Mouse (Mus musculus) MEL (cell line): ENCODE results near the gene Sipa1l2. TPM values are rescaled to one million over a fixed set of nuclear protein-coding genes. Genes with fewer than 3 reads are reported as not detected.

Experiments
- DNase-seq: peaks from one replicate; pipeline ENCODE4 v3.0.0; 2011; ENCODE audit warnings: low read depth, low spot score
- H3K27ac ChIP-seq: 2 replicates; pipeline ENCODE4 v1.5.1; 2012; ENCODE audit warnings: low read depth, mild to moderate bottlenecking, control low read depth, low read length, moderate library complexity; ENCODE audit not compliant: control insufficient read depth
- H3K27me3 ChIP-seq, 2 experiments: fragments of 150-350 bp in 1 of 2; sonication (generic) in 1 of 2; 2 replicates each; pipeline ENCODE4 v1.6.1; 2012; ENCODE audit warnings: low read length in 2 of 2, mild to moderate bottlenecking in 2 of 2, improper control_type of control experiment in 1 of 2, moderate library complexity in 1 of 2; ENCODE audit not compliant: insufficient read depth in 2 of 2, control insufficient read depth in 1 of 2
- H3K36me3 ChIP-seq, 2 experiments: 2 replicates each; pipeline ENCODE4 v1.6.1; 2012 to 2014; ENCODE audit warnings: low read length in 2 of 2, improper control_type of control experiment in 1 of 2, inconsistent platforms in 1 of 2, mild to moderate bottlenecking in 1 of 2; ENCODE audit not compliant: insufficient read depth in 2 of 2, control insufficient read depth in 1 of 2
- H3K4me1 ChIP-seq, 2 experiments: fragments of 150-350 bp in 1 of 2; sonication (generic) in 1 of 2; 2 replicates each; pipeline ENCODE4 v1.6.1; 2012; ENCODE audit warnings: low read length in 2 of 2, improper control_type of control experiment in 1 of 2, mild to moderate bottlenecking in 1 of 2; ENCODE audit not compliant: insufficient read depth in 2 of 2, control insufficient read depth in 1 of 2
- H3K4me3 ChIP-seq, 2 experiments: fragments of 150-350 bp in 1 of 2; sonication (generic) in 1 of 2; 2 replicates each; pipeline ENCODE4 v1.5.1; 2012; ENCODE audit warnings: low read depth in 2 of 2, low read length in 2 of 2, mild to moderate bottlenecking in 2 of 2, moderate library complexity in 2 of 2, control low read depth in 1 of 2, improper control_type of control experiment in 1 of 2; ENCODE audit not compliant: control insufficient read depth in 1 of 2, insufficient read depth in 1 of 2
- H3K79me2 ChIP-seq: 2 replicates; pipeline ENCODE4 v1.6.1; 2012; ENCODE audit warnings: mild to moderate bottlenecking, low read length, moderate library complexity; ENCODE audit not compliant: control insufficient read depth, poor library complexity, insufficient read depth
- H3K9ac ChIP-seq: 2 replicates; pipeline ENCODE4 v1.6.1; 2012; ENCODE audit warnings: low read depth, mild to moderate bottlenecking, control low read depth, low read length, moderate library complexity; ENCODE audit not compliant: control insufficient read depth, poor library complexity, severe bottlenecking
- H3K9me3 ChIP-seq: fragments of 150-350 bp; sonication (generic); replicated peaks from 2 replicates; pipeline ENCODE4 v1.6.1; 2012; ENCODE audit warnings: mild to moderate bottlenecking, low read length, improper control_type of control experiment, moderate library complexity; ENCODE audit not compliant: insufficient read depth
- CHD1 ChIP-seq: IDR thresholded peaks from 2 replicates; pipeline ENCODE4 v1.6.1; 2012; ENCODE audit warnings: low read depth, mild to moderate bottlenecking, inconsistent platforms, low read length, improper control_type of control experiment
- CHD2 ChIP-seq: IDR thresholded peaks from 2 replicates; pipeline ENCODE4 v1.6.1; 2011; ENCODE audit warnings: low read length, improper control_type of control experiment
- CTCF ChIP-seq, 3 experiments: IDR thresholded peaks in 2 of 3; conservative IDR thresholded peaks in 1 of 3; 2 replicates each; pipeline ENCODE4 v1.5.1; 2011 to 2012; ENCODE audit warnings: low read length in 3 of 3, low read depth in 2 of 3, mild to moderate bottlenecking in 2 of 3, improper control_type of control experiment in 1 of 3, inconsistent platforms in 1 of 3, mixed read lengths in 1 of 3, moderate library complexity in 1 of 3; ENCODE audit not compliant: control insufficient read depth in 1 of 3, insufficient read depth in 1 of 3, poor library complexity in 1 of 3, severe bottlenecking in 1 of 3
- ELF1 ChIP-seq: IDR thresholded peaks from 2 replicates; pipeline ENCODE4 v1.6.1; 2014; ENCODE audit warnings: low read depth, mild to moderate bottlenecking, inconsistent platforms, low read length, improper control_type of control experiment, moderate library complexity
- EP300 ChIP-seq, 2 experiments: IDR thresholded peaks; 2 replicates each; pipeline ENCODE4 v1.6.1; 2011; ENCODE audit warnings: improper control_type of control experiment in 2 of 2, low read length in 2 of 2, low read depth in 1 of 2, mild to moderate bottlenecking in 1 of 2
- ETS1 ChIP-seq: IDR thresholded peaks from 2 replicates; pipeline ENCODE4 v1.6.1; 2012; ENCODE audit warnings: low read depth, mild to moderate bottlenecking, inconsistent platforms, low read length, improper control_type of control experiment, moderate library complexity
- JUND ChIP-seq: IDR thresholded peaks from 2 replicates; pipeline ENCODE4 v1.6.1; 2011; ENCODE audit warnings: low read depth, mild to moderate bottlenecking, improper control_type of control experiment, low read length
- KAT2A ChIP-seq: conservative IDR thresholded peaks from 2 replicates; pipeline ENCODE4 v1.6.1; 2012; ENCODE audit warnings: low read depth, low read length, improper control_type of control experiment, inconsistent platforms
- MAX ChIP-seq: IDR thresholded peaks from 2 replicates; pipeline ENCODE4 v1.6.1; 2011; ENCODE audit warnings: low read length, improper control_type of control experiment
- MAZ ChIP-seq: IDR thresholded peaks from 2 replicates; pipeline ENCODE4 v1.6.1; 2012; ENCODE audit warnings: low read depth, mild to moderate bottlenecking, inconsistent platforms, low read length, improper control_type of control experiment
- MYB ChIP-seq: IDR thresholded peaks from 2 replicates; pipeline ENCODE4 v1.6.1; 2011; ENCODE audit warnings: mild to moderate bottlenecking, low read depth, low read length, improper control_type of control experiment
- MYC ChIP-seq: IDR thresholded peaks from 2 replicates; pipeline ENCODE4 v1.6.1; 2011; ENCODE audit warnings: low read depth, mild to moderate bottlenecking, low read length, improper control_type of control experiment, moderate library complexity
- NELFE ChIP-seq: IDR thresholded peaks from 2 replicates; pipeline ENCODE4 v1.6.1; 2011; ENCODE audit warnings: low read depth, low read length, improper control_type of control experiment
- POLR2A ChIP-seq, 2 experiments: IDR thresholded peaks; 2 replicates each; pipeline ENCODE4 v1.6.1; 2011 to 2012; ENCODE audit warnings: low read length in 2 of 2, mild to moderate bottlenecking in 2 of 2, control low read depth in 1 of 2, improper control_type of control experiment in 1 of 2, low read depth in 1 of 2, moderate library complexity in 1 of 2; ENCODE audit not compliant: control insufficient read depth in 1 of 2, insufficient read depth in 1 of 2, poor library complexity in 1 of 2
- POLR2AphosphoS2 ChIP-seq: IDR thresholded peaks from 2 replicates; pipeline ENCODE4 v1.6.1; 2011; ENCODE audit warnings: low read length, improper control_type of control experiment
- RAD21 ChIP-seq: IDR thresholded peaks from 2 replicates; pipeline ENCODE4 v1.6.1; 2011; ENCODE audit warnings: mild to moderate bottlenecking, low read depth, low read length, improper control_type of control experiment
- RCOR1 ChIP-seq: IDR thresholded peaks from 2 replicates; pipeline ENCODE4 v1.6.1; 2012; ENCODE audit warnings: low read depth, mild to moderate bottlenecking, inconsistent platforms, low read length, improper control_type of control experiment
- SIN3A ChIP-seq: IDR thresholded peaks from 2 replicates; pipeline ENCODE4 v1.6.1; 2012; ENCODE audit warnings: low read length, improper control_type of control experiment, inconsistent platforms
- SMC3 ChIP-seq: IDR thresholded peaks from 2 replicates; pipeline ENCODE4 v1.6.1; 2011; ENCODE audit warnings: low read depth, low read length, improper control_type of control experiment
- TBP ChIP-seq: IDR thresholded peaks from 2 replicates; pipeline ENCODE4 v1.8.0; 2011; ENCODE audit warnings: low read depth, low read length, improper control_type of control experiment
- TCF12 ChIP-seq: IDR thresholded peaks from 2 replicates; pipeline ENCODE4 v1.6.1; 2014; ENCODE audit warnings: low read depth, mild to moderate bottlenecking, inconsistent platforms, low read length, improper control_type of control experiment, moderate library complexity
- USF2 ChIP-seq, 2 experiments: IDR thresholded peaks; 2 replicates each; pipeline ENCODE4 v1.6.1; 2011 to 2012; ENCODE audit warnings: improper control_type of control experiment in 2 of 2, low read length in 2 of 2, borderline replicate concordance in 1 of 2, inconsistent platforms in 1 of 2, low read depth in 1 of 2, mild to moderate bottlenecking in 1 of 2; ENCODE audit not compliant: insufficient read depth in 1 of 2
- ZC3H11A ChIP-seq: IDR thresholded peaks from 2 replicates; pipeline ENCODE4 v1.6.1; 2012; ENCODE audit warnings: low read depth, mild to moderate bottlenecking, inconsistent platforms, low read length, improper control_type of control experiment
- ZKSCAN1 ChIP-seq: IDR thresholded peaks from 2 replicates; pipeline ENCODE4 v1.6.1; 2012; ENCODE audit warnings: low read depth, mild to moderate bottlenecking, inconsistent platforms, low read length, improper control_type of control experiment, moderate library complexity
- polyA plus RNA-seq, 2 experiments: library from polyadenylated mRNA; stranded (reverse) in 1 of 2; unstranded in 1 of 2; fragments of >175 nt in 1 of 2; fragments of >200 nt in 1 of 2; gene quantifications; 2 replicates each; pipeline versions ENCODE4 v1.2.1 to v1.2.4; 2012; ENCODE audit warnings: low replicate concordance in 2 of 2, low read depth in 1 of 2; ENCODE audit not compliant: insufficient read length in 2 of 2, insufficient read depth in 1 of 2, missing spikeins in 1 of 2
- total RNA-seq: library from RNA; depleted of rRNA; stranded (reverse); fragments of 300-350 nt; gene quantifications from 2 replicates; pipeline ENCODE4 v1.2.3, GENCODE M21; 2012

The Sipa1l2 gene
- total and polyA plus RNA-seq, 3 experiments: not detected

GRCm38 (mm10) chr8:125504605-125505257 lies 64.9 kb downstream of the Sipa1l2 start:
- Histone ChIP-seq H3K9ac (no peak overlapping the region), H3K27ac (no peak overlapping the region), H3K79me2 (no peaks in the 10 kb centered on the region), H3K4me1 (no peaks in the 10 kb centered on the region), H3K9me3 (no peaks in the 10 kb centered on the region), H3K27me3 (no peaks in the 10 kb centered on the region), H3K4me3 (no peak overlapping the region), H3K36me3 (no peaks in the 10 kb centered on the region)
- TF ChIP-seq CHD1: no peak
- TF ChIP-seq ZC3H11A: no peak
- TF ChIP-seq MAX: no peak
- no peak for TF ChIP-seq MYB
- TF ChIP-seq EP300 (IDR thresholded peaks at IDR 0.05; ENCODE audit: low read depth in 1 of 2, low read length in 2 of 2): no peak
- TF ChIP-seq CTCF (IDR thresholded peaks at IDR 0.05 in 2 of 3, conservative IDR thresholded peaks at IDR 0.05 in 1 of 3; ENCODE audit: control insufficient read depth in 1 of 3, insufficient read depth in 1 of 3, low read depth in 2 of 3, low read length in 3 of 3, poor library complexity in 1 of 3, severe bottlenecking in 1 of 3): no peak
- no peak for TF ChIP-seq POLR2AphosphoS2
- TF ChIP-seq SMC3: no peak
- no peak for TF ChIP-seq NELFE
- no peak for TF ChIP-seq ELF1
- TF ChIP-seq KAT2A: no peak
- TF ChIP-seq SIN3A: no peak
- TF ChIP-seq CHD2: no peak
- TF ChIP-seq TCF12: no peak
- TF ChIP-seq ZKSCAN1: no peak
- no peak for TF ChIP-seq MYC
- no peak for TF ChIP-seq RCOR1
- TF ChIP-seq USF2 (IDR thresholded peaks at IDR 0.05; ENCODE audit: borderline replicate concordance in 1 of 2, insufficient read depth in 1 of 2, low read depth in 1 of 2, low read length in 2 of 2): no peak
- no peak for TF ChIP-seq MAZ
- no peak for TF ChIP-seq TBP
- no peak for DNase-seq

DNA sequence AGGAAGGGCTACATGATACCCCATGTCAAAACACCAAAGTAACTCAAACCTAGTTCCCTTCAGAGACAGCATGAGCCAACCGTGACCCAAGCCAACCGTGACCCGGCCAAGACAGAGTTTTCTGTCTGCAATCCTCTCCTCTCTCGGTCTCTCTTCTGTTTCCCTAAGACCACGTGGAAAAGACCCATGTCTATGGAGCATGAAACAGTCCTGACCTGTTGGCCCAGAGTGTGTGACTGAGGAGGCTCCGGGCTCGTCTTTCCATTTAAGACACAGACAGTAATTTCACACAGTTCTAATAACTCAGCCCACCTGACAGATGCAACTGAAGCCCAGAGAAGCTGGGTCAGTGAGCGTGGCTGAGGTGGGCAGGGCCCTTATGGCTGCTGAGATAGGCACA lies 65.8 kb downstream of the Sipa1l2 start:
- no peak overlapping the region for H3K4me3 ChIP-seq
- H3K36me3 ChIP-seq: no peaks in the 10 kb centered on the region
- H3K9ac ChIP-seq: no peak overlapping the region
- no peak overlapping the region for H3K27ac ChIP-seq
- H3K4me1 ChIP-seq: no peaks in the 10 kb centered on the region
- no peaks in the 10 kb centered on the region for H3K79me2 ChIP-seq
- no peaks in the 10 kb centered on the region for H3K27me3 ChIP-seq
- H3K9me3 ChIP-seq: no peaks in the 10 kb centered on the region
- DNase-seq: no peak
- no peak for TF ChIP-seq MAZ
- no peak for TF ChIP-seq MYC
- no peak for TF ChIP-seq JUND
- TF ChIP-seq TBP: no peak
- TF ChIP-seq RAD21: no peak
- TF ChIP-seq CTCF (IDR thresholded peaks at IDR 0.05 in 2 of 3, conservative IDR thresholded peaks at IDR 0.05 in 1 of 3; ENCODE audit: control insufficient read depth in 1 of 3, insufficient read depth in 1 of 3, low read depth in 2 of 3, low read length in 3 of 3, poor library complexity in 1 of 3, severe bottlenecking in 1 of 3): no peak
- TF ChIP-seq EP300 (IDR thresholded peaks at IDR 0.05; ENCODE audit: low read depth in 1 of 2, low read length in 2 of 2): no peak
- no peak for TF ChIP-seq POLR2A (IDR thresholded peaks at IDR 0.05; ENCODE audit: control insufficient read depth in 1 of 2, insufficient read depth in 1 of 2, low read depth in 1 of 2, low read length in 2 of 2, poor library complexity in 1 of 2)
- no peak for TF ChIP-seq ETS1
- no peak for TF ChIP-seq ELF1
